Mouse (Mus musculus): ENCODE data around the gene Pdss2.

The Pdss2 gene

GRCm38 (mm10) chr10:43220910-43221625 lies at the start of gene Pdss2:
Pdss2 (plus strand) TSS chr10:43221486.
- DNase-seq, result peak; percentile 93 to 96

GRCm38 (mm10) chr10:43172066-43172465 lies 49.2 kb upstream of the Pdss2 start:
- DNase-seq, result peak in 1 of 2 experiments; percentile 16

GRCm38 (mm10) chr10:43172554-43172953 lies 48.7 kb upstream of the Pdss2 start:
- peak in 1 of 2 experiments; percentile 16 for DNase-seq

- peak; percentile 80 to 83 for DNase-seq
Observed at GRCm38 (mm10) chr10:43173141-43173827, 48.0 kb upstream of the Pdss2 start.

- peak; percentile 75 to 79 for DNase-seq
Observed at GRCm38 (mm10) chr10:43173828-43174325, 47.4 kb upstream of the Pdss2 start.

GRCm38 (mm10) chr10:43174326-43175155 lies 46.7 kb upstream of the Pdss2 start, which contains the start of the genes Sobp and 9030612E09Rik:
Sobp (minus strand) TSS chr10:43174530.
9030612E09Rik (plus strand) TSS chr10:43174704.
- peak; percentile 87 to 92 for DNase-seq

GRCm38 (mm10) chr10:43175156-43175601 lies 46.1 kb upstream of the Pdss2 start:
- DNase-seq, result peak; percentile 69 to 70

GRCm38 (mm10) chr10:43180313-43180912 lies 40.9 kb upstream of the Pdss2 start:
- peak; percentile 79 to 84 for DNase-seq

GRCm38 (mm10) chr10:43200206-43200605 lies 21.1 kb upstream of the Pdss2 start:
- DNase-seq, result no peak

- DNase-seq, result no peak
Observed at GRCm38 (mm10) chr10:43203865-43204264, 17.4 kb upstream of the Pdss2 start.

GRCm38 (mm10) chr10:43211866-43212265 lies 9.4 kb upstream of the Pdss2 start:
- peak; percentile 50 to 51 for DNase-seq

GRCm38 (mm10) chr10:43217361-43217900 lies 3.9 kb upstream of the Pdss2 start:
- no peak for DNase-seq

GRCm38 (mm10) chr10:43220479-43220878 lies 807 bp upstream of the Pdss2 start:
- DNase-seq, result no peak

- DNase-seq, result peak in 1 of 2 experiments; percentile 55
Observed at GRCm38 (mm10) chr10:43221659-43222058, 373 bp downstream of the Pdss2 start.

- no peak for DNase-seq
Observed at GRCm38 (mm10) chr10:43223391-43223790, 2.1 kb downstream of the Pdss2 start.

- no peak for DNase-seq
Observed at GRCm38 (mm10) chr10:43226391-43226790, 5.1 kb downstream of the Pdss2 start.

- no peak for DNase-seq
Observed at GRCm38 (mm10) chr10:43229236-43229635, 8.0 kb downstream of the Pdss2 start.

- DNase-seq, result no peak
Observed at GRCm38 (mm10) chr10:43234522-43234921, 13.2 kb downstream of the Pdss2 start.

- no peak for DNase-seq
Observed at GRCm38 (mm10) chr10:43235011-43235410, 13.7 kb downstream of the Pdss2 start.

GRCm38 (mm10) chr10:43235758-43236669 lies 14.7 kb downstream of the Pdss2 start:
- DNase-seq, result no peak

GRCm38 (mm10) chr10:43242215-43242614 lies 20.9 kb downstream of the Pdss2 start:
- no peak for DNase-seq

Measured in cerebellum, postnatal 10 days (tissue).